Mouse (Mus musculus) liver, embryonic 12.5 days (tissue): Measurements from ENCODE around the gene Rps9. TPM values are rescaled to one million over a fixed set of nuclear protein-coding genes. Genes with fewer than 3 reads are reported as not detected.

ENCODE experiments used
- ATAC-seq: fragments of 200-750 bp; cut with Nextera tagmentation; 2 replicates; pipeline ENCODE4 v1.8.0; 2017; ENCODE audit warnings: moderate number of reproducible peaks, mild to moderate bottlenecking, moderate library complexity
- H3K27ac ChIP-seq: fragments of 300-500 bp; sonication (generic); 2 replicates; pipeline ENCODE4 v1.5.1; 2016; ENCODE audit warnings: mild to moderate bottlenecking
- H3K27me3 ChIP-seq: fragments of 300-500 bp; sonication (generic); replicated peaks from 2 replicates; pipeline ENCODE4 v1.6.1; 2016; ENCODE audit warnings: mild to moderate bottlenecking, moderate library complexity
- H3K36me3 ChIP-seq: fragments of 300-500 bp; sonication (generic); 2 replicates; pipeline ENCODE4 v1.6.1; 2016; ENCODE audit warnings: mild to moderate bottlenecking, moderate library complexity
- H3K4me1 ChIP-seq: fragments of 300-500 bp; sonication (generic); 2 replicates; pipeline ENCODE4 v1.6.1; 2016
- H3K4me2 ChIP-seq: fragments of 300-500 bp; sonication (generic); 2 replicates; pipeline ENCODE4 v1.6.1; 2016; ENCODE audit warnings: mild to moderate bottlenecking, moderate library complexity
- H3K4me3 ChIP-seq: fragments of 300-500 bp; sonication (generic); 2 replicates; pipeline ENCODE4 v1.5.1; 2016; ENCODE audit warnings: mild to moderate bottlenecking, moderate library complexity
- H3K9ac ChIP-seq: fragments of 300-500 bp; sonication (generic); 2 replicates; pipeline ENCODE4 v1.6.1; 2016; ENCODE audit warnings: mild to moderate bottlenecking, moderate library complexity
- H3K9me3 ChIP-seq: fragments of 300-500 bp; sonication (generic); replicated peaks from 2 replicates; pipeline ENCODE4 v1.6.1; 2016; ENCODE audit warnings: mild to moderate bottlenecking, moderate library complexity
- WGBS: fragments of 180-500 bp; shearing (Covaris S2); methylation state at CpG from one replicate; pipeline ENCODE4 v1.1.7; 2016; ENCODE audit not compliant: insufficient replicate concordance; 5-methylcytosine and 5-hydroxymethylcytosine counted together
- polyA plus RNA-seq: library from polyadenylated mRNA; unstranded; fragments of >200 nt; fragmentation: Nextera tagmentation; extraction: Ambion mirVana; gene quantifications from 2 replicates; pipeline ENCODE4 v1.2.1, GENCODE M21; 2016

Gene Rps9
- polyA plus RNA-seq = 1,310 and 1,334 TPM in 2 replicates

DNA sequence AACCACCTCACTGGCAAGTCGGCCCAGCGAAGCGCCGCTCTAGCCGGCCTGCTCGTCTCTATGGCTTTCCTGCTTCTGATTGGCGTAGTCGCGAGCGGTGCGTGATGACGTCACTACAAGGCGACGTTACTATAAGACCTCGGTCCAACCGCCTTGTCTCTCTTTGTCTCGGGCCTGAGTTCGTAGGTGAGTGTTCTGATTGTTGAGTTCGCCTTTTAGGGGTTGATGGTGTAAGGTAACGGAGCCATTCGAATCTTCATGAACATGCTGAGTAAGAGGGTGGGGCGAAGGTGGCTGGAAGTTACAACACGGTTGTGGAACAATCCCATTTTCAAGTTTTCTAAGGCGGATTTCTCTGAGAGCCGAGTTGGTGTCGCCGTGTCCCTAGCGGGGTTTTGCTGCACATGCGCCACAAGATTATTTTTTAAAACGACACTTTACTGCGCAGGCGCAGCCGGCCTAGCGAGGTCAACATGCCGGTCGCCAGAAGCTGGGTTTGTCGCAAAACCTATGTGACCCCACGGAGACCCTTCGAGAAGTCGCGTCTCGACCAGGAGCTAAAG, at the start of gene Rps9:
Gene Rps9 (plus strand): TSS at position 115 of the 563 bp plus-strand sequence.
- Histone ChIP-seq H3K4me2 (peak within 1 kb of the TSS; percentile 76), H3K9ac (peak within 1 kb of the TSS; percentile 94), H3K4me3 (peak within 1 kb of the TSS; percentile 91), H3K36me3 (peaks cover 60% of the 10 kb centered on the region), H3K27me3 (no peaks in the 10 kb centered on the region), H3K9me3 (no peaks in the 10 kb centered on the region), H3K27ac (peak within 1 kb of the TSS; percentile 95), H3K4me1 (peaks cover 33% of the 10 kb centered on the region)
- under 1% methylated on average over 42 of the region's 42 CpGs for WGBS
- peak; percentile 88 for ATAC-seq

DNA sequence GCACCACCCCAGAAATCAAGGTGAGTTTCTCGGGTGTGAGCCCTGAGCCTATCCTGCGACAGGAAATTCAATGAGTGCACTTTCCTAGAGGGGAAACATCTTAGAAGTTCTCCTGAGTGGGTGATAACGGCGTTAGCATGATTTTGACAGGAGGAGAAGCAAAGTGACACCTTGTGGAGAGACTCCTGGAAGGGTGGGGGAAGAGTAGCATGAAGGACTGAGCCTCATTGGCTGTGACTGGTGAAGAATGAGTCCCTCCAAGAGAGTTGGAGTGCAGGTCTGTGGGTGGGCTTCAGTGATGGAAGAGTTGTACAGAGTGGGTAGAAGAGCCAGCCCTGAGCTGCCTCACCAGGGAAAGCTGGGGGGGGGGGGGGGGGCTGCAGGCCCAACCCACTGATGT, 46.8 kb upstream of the Rps9 start:
- WGBS = 83% methylated on average over 4 of the region's 4 CpGs
- Histone ChIP-seq H3K36me3 (peaks cover 100% of the 10 kb centered on the region), H3K27ac (no peak overlapping the region), H3K9ac (no peak overlapping the region), H3K4me1 (0 out of 2 replicates have a peak, but pooled peaks cover 3% of the 10 kb centered on the region), H3K27me3 (no peaks in the 10 kb centered on the region), H3K4me3 (no peak overlapping the region), H3K9me3 (no peaks in the 10 kb centered on the region), H3K4me2 (no peak overlapping the region)
- no peak for ATAC-seq

DNA sequence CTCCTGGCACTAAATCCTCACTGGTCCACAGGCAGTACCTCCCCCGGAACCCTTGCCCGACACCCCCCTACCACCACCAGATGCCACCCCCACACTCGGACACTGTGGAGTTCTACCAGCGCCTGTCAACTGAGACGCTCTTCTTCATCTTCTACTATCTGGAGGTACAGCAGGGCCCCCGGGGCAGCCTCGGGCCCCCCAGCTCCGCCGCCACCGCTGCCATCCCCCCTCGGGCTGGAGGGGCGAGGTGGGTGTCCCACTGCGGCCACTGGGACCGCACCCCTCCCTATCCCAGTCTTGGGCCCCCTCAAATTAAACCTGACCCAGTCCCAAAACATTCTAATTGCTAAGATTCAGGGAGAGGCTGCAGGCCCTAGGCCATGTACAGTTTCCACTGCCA, 45.2 kb upstream of the Rps9 start:
- Histone ChIP-seq H3K9me3 (no peaks in the 10 kb centered on the region), H3K27me3 (no peaks in the 10 kb centered on the region), H3K4me2 (no peak overlapping the region), H3K4me1 (peaks cover 13% of the 10 kb centered on the region), H3K9ac (no peak overlapping the region), H3K36me3 (peaks cover 100% of the 10 kb centered on the region), H3K27ac (no peak overlapping the region), H3K4me3 (no peak overlapping the region)
- 85% methylated on average over 14 of the region's 14 CpGs for WGBS
- ATAC-seq = no peak

DNA sequence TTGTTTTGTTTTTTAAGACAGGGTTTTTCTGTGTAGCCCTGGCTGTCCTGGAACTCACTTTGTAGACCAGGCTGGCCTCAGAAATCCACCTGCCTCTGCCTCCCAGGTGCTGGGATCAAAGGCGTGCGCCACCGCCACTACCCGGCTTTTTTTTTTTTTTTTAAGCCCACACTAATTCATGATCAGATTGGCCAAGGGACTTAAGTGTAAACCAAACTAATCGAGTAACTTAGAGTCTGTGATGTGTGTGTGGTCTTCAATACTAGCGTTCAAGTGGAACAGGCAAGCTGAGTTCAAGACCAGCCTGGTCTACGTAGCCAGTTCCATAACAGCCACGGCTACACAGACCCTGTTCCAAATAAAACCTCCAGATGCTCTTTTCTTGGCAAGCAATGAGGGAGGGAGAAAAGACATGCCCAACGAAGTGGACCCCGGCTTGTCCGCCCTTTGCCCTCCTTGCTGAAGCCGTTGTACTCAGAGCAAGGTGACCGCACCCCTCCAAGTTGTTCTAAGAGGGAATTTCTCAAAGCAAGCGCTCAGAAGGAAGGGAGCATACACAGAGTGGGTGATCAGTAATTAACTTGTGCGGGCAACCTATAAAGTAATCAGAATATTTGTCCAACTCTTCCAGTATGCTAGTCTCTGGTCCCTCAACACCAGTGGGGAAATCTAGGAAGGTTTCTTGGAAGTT, 39.1 kb upstream of the Rps9 start:
- H3K4me1 ChIP-seq = peaks cover 43% of the 10 kb centered on the region
- no peaks in the 10 kb centered on the region for H3K9me3 ChIP-seq
- H3K27ac ChIP-seq = peak overlapping the region; percentile 93
- peak overlapping the region; percentile 78 for H3K4me3 ChIP-seq
- H3K27me3 ChIP-seq = no peaks in the 10 kb centered on the region
- peaks cover 40% of the 10 kb centered on the region for H3K36me3 ChIP-seq
- WGBS = 19% methylated on average over 15 of the region's 15 CpGs
- peak; percentile 36; the same call in 1 of the 2 replicates for ATAC-seq
- peak overlapping the region; percentile 91 for H3K4me2 ChIP-seq
- H3K9ac ChIP-seq = peak overlapping the region; percentile 84

DNA sequence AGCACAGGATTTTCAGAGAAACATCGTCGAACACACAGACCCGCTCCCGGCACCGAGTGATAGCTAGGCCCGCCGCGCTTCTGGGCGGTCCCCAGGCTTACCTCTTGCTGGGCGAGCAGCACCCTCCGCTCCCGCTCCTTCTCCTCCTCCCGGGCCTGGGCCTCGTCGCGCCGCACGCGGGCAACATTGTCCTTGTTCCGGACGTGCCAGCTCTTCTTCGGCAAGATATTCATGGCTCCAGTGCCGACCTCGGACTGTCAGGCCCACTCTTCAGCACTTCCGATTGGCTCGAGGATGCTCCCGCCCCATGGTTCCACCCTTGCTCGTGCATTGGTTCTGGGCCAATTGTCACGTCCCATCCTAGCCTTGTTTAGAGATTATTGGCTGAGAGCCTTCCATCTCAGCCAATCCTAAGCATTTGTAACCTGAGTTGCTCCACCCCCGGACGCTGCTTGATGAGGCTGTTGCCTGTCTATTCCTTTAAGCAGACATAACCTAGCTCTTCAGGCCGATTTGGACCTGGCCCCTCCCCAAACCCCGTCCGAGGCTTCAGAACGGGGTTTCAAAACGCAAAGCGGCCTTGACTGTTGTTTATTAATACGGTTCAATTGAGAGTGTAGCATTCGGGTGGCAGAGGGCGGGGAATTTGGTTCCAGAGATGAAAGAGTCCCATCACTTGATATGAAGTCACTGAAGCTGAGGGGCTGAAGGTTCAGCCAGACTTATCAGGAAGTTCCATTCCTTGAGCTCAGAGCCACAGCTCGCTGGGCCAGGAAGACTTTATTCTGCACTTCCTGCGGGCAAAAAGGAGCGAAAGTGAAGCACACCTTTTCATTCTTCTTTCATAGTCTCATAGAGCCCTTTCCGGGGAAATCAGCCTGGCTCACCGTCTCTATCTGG, 38.3 kb upstream of the Rps9 start, which contains the start of gene Leng1:
Gene Leng1 (minus strand): TSS at position 626 of the 900 bp plus-strand sequence.
- Histone ChIP-seq H3K9me3 (no peaks in the 10 kb centered on the region), H3K27ac (peak within 1 kb of the TSS; percentile 93), H3K9ac (peak within 1 kb of the TSS; percentile 84), H3K4me2 (peak within 1 kb of the TSS; percentile 91), H3K36me3 (peaks cover 32% of the 10 kb centered on the region), H3K27me3 (no peaks in the 10 kb centered on the region), H3K4me3 (peak within 1 kb of the TSS; percentile 78), H3K4me1 (peaks cover 43% of the 10 kb centered on the region)
- 2% methylated on average over 45 of the region's 45 CpGs for WGBS
- ATAC-seq = peak; percentile 98

DNA sequence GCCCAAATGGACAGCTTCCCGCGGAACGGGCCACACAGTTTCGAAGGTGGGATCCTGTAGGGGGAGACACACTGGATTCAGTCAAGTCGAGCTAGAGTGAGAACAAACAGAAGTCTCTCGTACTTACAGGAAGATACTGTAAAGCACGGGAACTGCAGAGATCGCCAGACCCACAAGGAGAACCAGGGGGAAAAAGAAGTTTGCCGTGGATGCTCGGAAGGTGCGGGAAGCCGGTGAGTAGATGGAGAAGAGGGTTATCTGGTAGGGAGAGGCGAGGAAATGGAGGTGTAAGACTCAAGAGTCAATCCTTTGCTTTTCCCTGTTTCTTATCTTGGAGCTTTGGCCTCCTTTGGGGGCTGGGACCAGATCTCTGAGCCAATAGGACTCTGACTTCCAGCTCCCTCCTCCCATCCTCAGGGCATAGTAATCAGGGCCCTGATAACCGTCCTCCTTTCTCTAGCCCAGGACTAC, 36.8 kb upstream of the Rps9 start:
- H3K36me3 ChIP-seq = peaks cover 17% of the 10 kb centered on the region
- H3K27me3 ChIP-seq = no peaks in the 10 kb centered on the region
- H3K4me2 ChIP-seq = peak overlapping the region; percentile 91
- H3K27ac ChIP-seq = peak overlapping the region; percentile 93
- H3K4me3 ChIP-seq = peak overlapping the region; percentile 78
- H3K4me1 ChIP-seq = peaks cover 43% of the 10 kb centered on the region
- H3K9me3 ChIP-seq = no peaks in the 10 kb centered on the region
- peak; percentile 38; the same call in 1 of the 2 replicates for ATAC-seq
- H3K9ac ChIP-seq = peak overlapping the region; percentile 63
- 21% methylated on average over 14 of the region's 14 CpGs for WGBS

DNA sequence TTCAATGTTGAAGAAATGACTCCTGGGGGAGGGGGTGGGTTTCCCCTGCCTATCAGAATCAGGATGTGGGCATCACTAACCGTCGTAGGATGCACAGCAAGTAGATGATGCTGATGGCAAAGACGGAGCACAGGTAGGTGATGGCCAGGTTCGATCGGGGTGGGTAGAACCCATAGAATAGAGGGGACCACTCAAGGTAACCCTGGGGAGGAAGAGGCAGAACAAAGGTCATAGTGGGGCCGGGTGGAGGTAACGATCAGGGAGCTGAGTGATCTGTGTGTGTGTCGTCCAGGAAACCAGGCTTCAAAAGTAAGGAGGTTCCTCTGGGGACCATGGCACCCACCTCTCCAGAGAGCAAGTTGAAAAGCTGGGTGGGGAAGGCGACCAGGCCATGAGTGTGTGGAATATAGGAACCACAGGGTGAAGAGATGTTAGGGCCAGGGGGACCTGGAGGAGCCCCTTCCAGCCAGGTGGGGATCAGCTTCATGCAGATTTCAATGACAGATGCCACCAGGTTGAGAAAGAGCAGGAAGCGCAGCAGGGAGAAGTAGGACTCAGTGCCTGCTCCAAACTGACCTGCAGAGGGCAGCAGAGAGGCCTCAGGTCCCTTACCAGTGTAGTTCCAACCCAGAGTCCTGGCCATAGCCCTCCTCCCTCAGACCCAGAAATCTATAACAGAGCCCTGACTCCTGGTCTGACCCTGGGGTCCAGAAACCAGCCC, 29.1 kb upstream of the Rps9 start:
- H3K9me3 ChIP-seq = no peaks in the 10 kb centered on the region
- H3K9ac ChIP-seq = no peak overlapping the region
- H3K4me1 ChIP-seq = peaks cover 8% of the 10 kb centered on the region
- peak; percentile 83 for ATAC-seq
- H3K36me3 ChIP-seq = peaks cover 3% of the 10 kb centered on the region; the same call in 1 of the 2 replicates
- no peak overlapping the region for H3K27ac ChIP-seq
- 42% methylated on average over 10 of the region's 10 CpGs for WGBS
- H3K4me2 ChIP-seq = no peak overlapping the region
- no peaks in the 10 kb centered on the region for H3K27me3 ChIP-seq
- H3K4me3 ChIP-seq = no peak overlapping the region

DNA sequence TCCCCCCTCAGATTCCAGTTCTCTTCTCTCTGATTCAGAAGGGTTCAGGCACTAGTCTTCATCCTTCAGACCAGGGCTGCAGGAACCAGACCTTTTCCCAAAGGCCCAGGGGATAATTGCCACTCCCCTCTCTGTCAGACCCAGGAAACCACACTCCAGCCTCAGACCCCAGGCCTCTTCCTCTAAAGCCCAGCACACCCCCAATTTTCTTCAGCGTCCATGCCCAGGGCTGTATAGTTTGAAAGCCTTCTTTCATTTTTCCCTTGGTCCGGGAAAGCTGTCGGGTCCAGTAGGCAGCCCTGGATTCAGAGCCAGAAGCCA, 28.6 kb upstream of the Rps9 start:
- 54% methylated on average over 3 of the region's 3 CpGs for WGBS
- no peak overlapping the region for H3K4me2 ChIP-seq
- H3K36me3 ChIP-seq = peaks cover 4% of the 10 kb centered on the region; the same call in 1 of the 2 replicates
- peaks cover 8% of the 10 kb centered on the region for H3K4me1 ChIP-seq
- H3K4me3 ChIP-seq = no peak overlapping the region
- no peaks in the 10 kb centered on the region for H3K9me3 ChIP-seq
- H3K27me3 ChIP-seq = no peaks in the 10 kb centered on the region
- ATAC-seq = peak; percentile 32
- no peak overlapping the region; the same call in 1 of the 2 replicates for H3K9ac ChIP-seq
- H3K27ac ChIP-seq = no peak overlapping the region

DNA sequence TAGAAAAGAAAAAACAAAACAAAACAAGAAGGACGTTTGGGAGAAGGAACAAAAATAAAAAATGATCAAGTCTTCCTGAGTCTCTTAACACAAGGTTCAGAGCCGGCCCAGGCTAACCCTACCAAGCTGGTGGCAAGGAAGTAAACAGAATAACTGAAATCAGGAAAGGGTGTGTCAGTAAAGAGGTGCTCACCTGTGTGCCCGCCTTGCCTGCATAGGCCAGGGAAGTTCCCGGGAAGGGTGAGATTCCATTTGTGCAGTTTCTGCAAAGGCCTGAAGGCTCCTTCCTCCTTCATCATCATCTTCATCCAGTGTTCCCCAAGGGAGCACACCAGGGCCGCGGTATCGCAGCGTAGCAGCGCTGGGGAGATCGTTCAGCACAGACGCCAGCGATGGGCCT, 27.4 kb upstream of the Rps9 start:
- ATAC-seq = no peak
- Histone ChIP-seq H3K27me3 (no peaks in the 10 kb centered on the region), H3K4me2 (no peak overlapping the region), H3K4me3 (no peak overlapping the region), H3K9ac (no peak overlapping the region), H3K27ac (no peak overlapping the region), H3K4me1 (peaks cover 8% of the 10 kb centered on the region), H3K9me3 (no peaks in the 10 kb centered on the region), H3K36me3 (peaks cover 7% of the 10 kb centered on the region; the same call in 1 of the 2 replicates)
- WGBS = 81% methylated on average over 12 of the region's 12 CpGs

DNA sequence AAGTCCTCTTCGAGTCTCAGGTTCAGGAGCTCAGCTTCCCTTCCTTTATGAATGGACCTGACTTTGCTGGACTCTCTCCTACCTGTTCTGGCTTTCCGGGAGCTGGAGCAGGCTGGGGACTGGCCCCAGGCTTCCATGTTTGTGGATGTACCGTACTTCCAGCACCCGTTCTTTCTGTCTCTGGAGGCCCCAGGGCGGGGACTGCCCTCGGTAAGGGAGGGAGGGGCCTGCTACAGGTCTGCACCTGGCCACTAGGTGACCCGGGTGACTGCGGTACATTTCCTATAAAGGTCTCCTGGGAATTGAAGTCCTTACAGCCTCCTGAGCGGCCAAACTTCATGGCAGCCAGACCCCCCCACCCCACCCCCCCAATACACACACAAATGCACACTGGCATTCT, 26.5 kb upstream of the Rps9 start, which contains the start of gene Tmc4:
Gene Tmc4 (minus strand): TSS at position 212 of the 400 bp plus-strand sequence.
- H3K4me2 ChIP-seq = no peak within 1 kb of the TSS
- peaks cover 11% of the 10 kb centered on the region; the same call in 1 of the 2 replicates for H3K36me3 ChIP-seq
- no peak for ATAC-seq
- no peak within 1 kb of the TSS for H3K27ac ChIP-seq
- peaks cover 8% of the 10 kb centered on the region for H3K4me1 ChIP-seq
- no peaks in the 10 kb centered on the region for H3K9me3 ChIP-seq
- no peak within 1 kb of the TSS for H3K4me3 ChIP-seq
- 63% methylated on average over 9 of the region's 9 CpGs for WGBS
- H3K9ac ChIP-seq = no peak within 1 kb of the TSS
- no peaks in the 10 kb centered on the region for H3K27me3 ChIP-seq

DNA sequence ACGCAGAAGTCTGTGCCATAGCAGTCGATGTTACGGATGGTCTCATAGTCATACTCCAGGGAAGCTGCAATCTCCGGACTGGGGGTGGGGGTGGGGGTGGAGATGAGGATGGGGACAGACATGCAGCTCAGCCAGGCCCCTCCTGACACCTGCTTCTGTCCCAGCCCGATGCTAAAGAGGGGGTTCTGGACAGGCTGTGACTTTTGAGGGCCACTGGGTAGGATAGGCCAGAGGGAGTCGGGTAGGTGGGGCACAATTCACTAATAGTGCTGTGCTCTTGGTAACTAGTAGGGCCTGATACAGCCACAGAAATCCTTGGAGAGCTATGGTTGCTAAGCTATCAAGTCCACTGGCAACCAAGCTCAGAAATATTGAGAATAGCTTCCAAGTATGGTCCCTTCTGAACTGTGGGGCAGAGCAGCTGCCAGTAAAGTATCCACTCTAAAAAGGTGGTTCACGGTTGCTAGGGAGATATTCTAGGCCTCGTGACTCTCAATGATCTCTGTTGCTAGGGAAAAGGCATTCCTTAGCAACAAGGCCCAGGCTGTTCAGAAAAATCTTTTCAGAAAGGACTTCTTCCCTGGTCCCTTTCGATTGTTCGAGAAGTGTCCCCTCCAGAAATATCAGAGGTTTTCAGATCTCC, 19.8 kb upstream of the Rps9 start:
- no peak for ATAC-seq
- no peak overlapping the region for H3K9ac ChIP-seq
- 84% methylated on average over 10 of the region's 10 CpGs for WGBS
- no peaks in the 10 kb centered on the region for H3K9me3 ChIP-seq
- no peaks in the 10 kb centered on the region for H3K4me1 ChIP-seq
- H3K4me3 ChIP-seq = no peak overlapping the region
- no peak overlapping the region for H3K4me2 ChIP-seq
- peaks cover 57% of the 10 kb centered on the region for H3K36me3 ChIP-seq
- no peaks in the 10 kb centered on the region for H3K27me3 ChIP-seq
- H3K27ac ChIP-seq = no peak overlapping the region
